ENCODE assay signal across 8 mouse cellular contexts in the genomic region with DNA sequence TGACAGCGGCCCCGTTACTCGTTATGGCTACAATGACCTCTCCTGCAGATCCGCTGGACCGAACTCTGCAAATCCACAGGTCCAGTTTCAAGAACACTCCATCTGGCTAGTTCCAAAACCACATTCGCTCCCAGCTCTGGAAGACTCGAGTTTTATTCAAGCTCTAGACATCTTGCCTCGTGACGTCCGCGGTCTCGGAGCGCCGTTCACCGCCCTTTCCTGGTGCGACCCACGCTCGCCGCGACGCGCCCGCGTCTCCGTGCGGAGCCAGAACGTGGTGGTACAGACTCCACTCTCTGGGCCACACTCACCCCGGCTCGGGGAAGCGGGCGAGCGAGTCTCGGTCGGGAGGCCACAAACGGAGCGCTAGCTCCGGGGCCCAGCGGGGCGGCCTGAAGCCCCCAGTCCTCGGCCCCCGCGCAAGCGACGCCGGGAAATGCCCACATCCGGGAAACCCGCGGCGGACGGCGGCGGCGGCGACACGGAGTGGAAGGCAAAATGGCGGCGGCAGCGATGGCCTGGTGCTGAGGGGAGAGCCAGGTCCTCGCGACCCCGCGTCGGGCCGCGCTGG. TPM values are rescaled to one million over a fixed set of nuclear protein-coding genes. Genes with fewer than 3 reads are reported as not detected.
DNase-seq lines count a peak whose midpoint lies in the region; ATAC-seq and TF ChIP-seq lines count a peak whose summit lies in the region.

A gene (minus strand): TSS at position 406 of the 571 bp plus-strand sequence.
A gene (plus strand): TSS at position 484 of the 571 bp plus-strand sequence.

- TF ChIP-seq POLR2A in embryonic fibroblast, embryonic 13.5 days (IDR thresholded peaks at IDR 0.05; ENCODE audit: low read depth, low read length), result peak; percentile 83
- peak; percentile 83; the same call in 1 of the 2 replicates for TF ChIP-seq POLR2A in limb, embryonic 14.5 days (IDR thresholded peaks at IDR 0.05; ENCODE audit: borderline replicate concordance, extremely low read depth, insufficient read depth, insufficient read length)
- peak; percentile 37; the same call in 1 of the 2 replicates for TF ChIP-seq POLR2A in spleen, adult 2 months (IDR thresholded peaks at IDR 0.05; ENCODE audit: low read depth, low read length)

- peak; percentile 88 for DNase-seq in A20 (ENCODE audit: low read depth, low spot score)
- peak; percentile 89 for DNase-seq in brain, adult 2 months (ENCODE audit: low read depth, low spot score)
- DNase-seq in heart, adult 9 months (ENCODE audit: low spot score in 2 of 2), result peak; percentile 85 to 87
- DNase-seq in limb, embryonic 14.5 days (ENCODE audit: low spot score), result peak; percentile 81
- peak; percentile 46 to 87 for DNase-seq in spleen, adult 2 months (ENCODE audit: low read depth in 1 of 2, low spot score in 2 of 2)

- H3K9ac ChIP-seq in kidney, embryonic 14.5 days (ENCODE audit: low read depth, low read length), result peak within 1 kb of the TSS; percentile 100
- peak within 1 kb of the TSS; percentile 100 for H3K9ac ChIP-seq in limb, embryonic 14.5 days (ENCODE audit: low read depth, low read length, severe bottlenecking)
- peak within 1 kb of the TSS; percentile 99 for H3K9ac ChIP-seq in midbrain, embryonic 16.5 days (ENCODE audit: low read depth, low read length)

- peak within 1 kb of the TSS; percentile 86 for H3K4me3 ChIP-seq in embryonic fibroblast, embryonic 13.5 days (ENCODE audit: insufficient read depth, low read length)
- peak within 1 kb of the TSS; percentile 96 for H3K4me3 ChIP-seq in kidney, embryonic 14.5 days (ENCODE audit: low read length)
- peak within 1 kb of the TSS; percentile 97 for H3K4me3 ChIP-seq in limb, embryonic 14.5 days (replicated peaks; ENCODE audit: low read length)
- H3K4me3 ChIP-seq in midbrain, embryonic 16.5 days (ENCODE audit: low read depth, low read length), result peak within 1 kb of the TSS; percentile 99
- peak within 1 kb of the TSS; percentile 98 for H3K4me3 ChIP-seq in spleen, adult 2 months (ENCODE audit: extremely low read depth, insufficient read depth, insufficient read length)

- peaks cover 33% of the 10 kb centered on the region for H3K36me3 ChIP-seq in kidney, embryonic 14.5 days (ENCODE audit: control insufficient read depth, insufficient read depth, low read length)
- peaks cover 37% of the 10 kb centered on the region for H3K36me3 ChIP-seq in limb, embryonic 14.5 days (ENCODE audit: control insufficient read depth, insufficient read depth, low read length)
- H3K36me3 ChIP-seq in midbrain, embryonic 16.5 days (ENCODE audit: control insufficient read depth, insufficient read depth, low read length), result peaks cover 12% of the 10 kb centered on the region; the same call in 1 of the 2 replicates
- H3K36me3 ChIP-seq in spleen, adult 2 months (ENCODE audit: control insufficient read depth, insufficient read depth, low read length), result peaks cover 5% of the 10 kb centered on the region

- no peaks in the 10 kb centered on the region for H3K9me3 ChIP-seq in kidney, embryonic 14.5 days (ENCODE audit: control insufficient read depth, low read length)
- H3K9me3 ChIP-seq in limb, embryonic 14.5 days (ENCODE audit: control insufficient read depth, low read length), result no peaks in the 10 kb centered on the region
- H3K9me3 ChIP-seq in midbrain, embryonic 16.5 days (replicated peaks; ENCODE audit: control insufficient read depth, low read length, poor library complexity, severe bottlenecking), result no peaks in the 10 kb centered on the region

- ATAC-seq in kidney, embryonic 14.5 days (ENCODE audit: low FRiP score, low TSS enrichment), result peak; percentile 84
- peak; percentile 91 for ATAC-seq in limb, embryonic 14.5 days (ENCODE audit: low FRiP score, low read depth)
- ATAC-seq in midbrain, embryonic 16.5 days, result peak; percentile 92

- under 1% methylated on average over 65 of the region's 65 CpGs for WGBS in kidney, embryonic 14.5 days
- under 1% methylated on average over 41 of the region's 65 CpGs for WGBS in limb, embryonic 14.5 days
- WGBS in midbrain, embryonic 16.5 days, result under 1% methylated on average over 63 of the region's 65 CpGs
- under 1% methylated on average over 61 of the region's 65 CpGs for WGBS in spleen, adult 2 months

- no peak for TF ChIP-seq CTCF in embryonic fibroblast, embryonic 13.5 days (IDR thresholded peaks at IDR 0.05; ENCODE audit: borderline replicate concordance, insufficient read depth, low read length)
- TF ChIP-seq CTCF in spleen, adult 2 months (IDR thresholded peaks at IDR 0.05; ENCODE audit: extremely low read depth, insufficient read depth, insufficient read length, insufficient replicate concordance), result no peak

- H3K27ac ChIP-seq in embryonic fibroblast, embryonic 13.5 days (ENCODE audit: insufficient read depth, low read length), result peak within 1 kb of the TSS; percentile 95
- H3K27ac ChIP-seq in kidney, embryonic 14.5 days (ENCODE audit: low read depth, low read length), result peak within 1 kb of the TSS; percentile 99
- peak within 1 kb of the TSS; percentile 98 for H3K27ac ChIP-seq in limb, embryonic 14.5 days (replicated peaks; ENCODE audit: low read depth, low read length)
- peak within 1 kb of the TSS; percentile 97 for H3K27ac ChIP-seq in midbrain, embryonic 16.5 days (ENCODE audit: low read length)
- peak within 1 kb of the TSS; percentile 98 for H3K27ac ChIP-seq in spleen, adult 2 months (ENCODE audit: insufficient read depth, low read length)

- H3K4me2 ChIP-seq in kidney, embryonic 14.5 days (replicated peaks; ENCODE audit: low read depth, low read length), result peak within 1 kb of the TSS; percentile 56
- H3K4me2 ChIP-seq in limb, embryonic 14.5 days (replicated peaks; ENCODE audit: low read depth, low read length, severe bottlenecking), result peak within 1 kb of the TSS; percentile 65
- peak within 1 kb of the TSS; percentile 90 for H3K4me2 ChIP-seq in midbrain, embryonic 16.5 days (ENCODE audit: low read length)

- peaks cover 6% of the 10 kb centered on the region for H3K4me1 ChIP-seq in embryonic fibroblast, embryonic 13.5 days (ENCODE audit: control insufficient read depth, insufficient read depth, low read length)
- peaks cover 25% of the 10 kb centered on the region for H3K4me1 ChIP-seq in kidney, embryonic 14.5 days (ENCODE audit: control insufficient read depth, insufficient read depth, low read length)
- H3K4me1 ChIP-seq in limb, embryonic 14.5 days (ENCODE audit: control insufficient read depth, insufficient read depth, low read length), result peaks cover 21% of the 10 kb centered on the region
- H3K4me1 ChIP-seq in midbrain, embryonic 16.5 days (ENCODE audit: control insufficient read depth, insufficient read depth, low read length), result peaks cover 43% of the 10 kb centered on the region
- peaks cover 14% of the 10 kb centered on the region for H3K4me1 ChIP-seq in spleen, adult 2 months (ENCODE audit: control insufficient read depth, insufficient read depth, insufficient read length)

- no peaks in the 10 kb centered on the region for H3K27me3 ChIP-seq in kidney, embryonic 14.5 days (ENCODE audit: control insufficient read depth, insufficient read depth, low read length)
- no peaks in the 10 kb centered on the region for H3K27me3 ChIP-seq in limb, embryonic 14.5 days (ENCODE audit: control insufficient read depth, insufficient read depth, low read length)
- H3K27me3 ChIP-seq in midbrain, embryonic 16.5 days (ENCODE audit: control insufficient read depth, insufficient read depth, low read depth, low read length), result no peaks in the 10 kb centered on the region
- H3K27me3 ChIP-seq in spleen, adult 2 months (ENCODE audit: control insufficient read depth, insufficient read depth, low read length), result no peaks in the 10 kb centered on the region

RNA-seq across cellular contexts. Expression of the first gene that starts in this region (rescaled TPM):
- 74.0 and 95.3 TPM in 2 replicates for polyA plus RNA-seq in embryonic fibroblast, embryonic 13.5 days (2011; ENCODE audit: insufficient read length, low read depth, missing spikeins)
- 109 TPM in 2 replicates for polyA plus RNA-seq in kidney, embryonic 14.5 days (2014; fragmentation: Nextera tagmentation; extraction: Ambion mirVana)
- polyA plus RNA-seq in limb, embryonic 14.5 days (2012; rRNA removed), result 52.1 and 66.5 TPM in 2 replicates
- polyA plus RNA-seq in limb, embryonic 14.5 days (2014; fragmentation: Nextera tagmentation; extraction: Ambion mirVana), result 115 and 125 TPM in 2 replicates
- polyA plus RNA-seq in midbrain, embryonic 16.5 days (2015; fragmentation: Nextera tagmentation; extraction: Ambion mirVana), result 164 and 177 TPM in 2 replicates
- 11.1 and 16.5 TPM in 2 replicates for polyA plus RNA-seq in spleen, adult 2 months (2012; rRNA removed)

RNA-seq across cellular contexts. Expression of the second gene that starts in this region (rescaled TPM):
- polyA plus RNA-seq in embryonic fibroblast, embryonic 13.5 days (2011; ENCODE audit: insufficient read length, low read depth, missing spikeins), result 51.7 and 55.3 TPM in 2 replicates
- polyA plus RNA-seq in kidney, embryonic 14.5 days (2014; fragmentation: Nextera tagmentation; extraction: Ambion mirVana), result 8.7 and 17.2 TPM in 2 replicates
- polyA plus RNA-seq in limb, embryonic 14.5 days (2012; rRNA removed), result 21.5 and 24.0 TPM in 2 replicates
- polyA plus RNA-seq in limb, embryonic 14.5 days (2014; fragmentation: Nextera tagmentation; extraction: Ambion mirVana), result 12.0 and 14.0 TPM in 2 replicates
- 10.6 and 11.5 TPM in 2 replicates for polyA plus RNA-seq in midbrain, embryonic 16.5 days (2015; fragmentation: Nextera tagmentation; extraction: Ambion mirVana)
- 6.7 and 6.9 TPM in 2 replicates for polyA plus RNA-seq in spleen, adult 2 months (2012; rRNA removed)

Comparison
In these comparisons a context has a peak if more than half of its experiments do, and no peak if none do; other contexts are left out.
1. Peak in every context shown above with its lines: DNase-seq, ATAC-seq, H3K4me3 ChIP-seq and H3K27ac ChIP-seq.